Mouse (Mus musculus): ENCODE results near the gene Olfr860. TPM values are rescaled to one million over a fixed set of nuclear protein-coding genes. Genes with fewer than 3 reads are reported as not detected.
"Not testable (repeated sequence)": the region's sequence is repeated elsewhere in the genome, so short reads cannot be mapped to it uniquely, and the experiment has no call there.

Olfr860 gene
- not detected in 2 replicates for polyA plus RNA-seq (2012)

GRCm38 (mm10) chr9:19849647-19850046 lies at the start of gene Olfr860:
Olfr860 (minus strand) TSS chr9:19849747.
- no peak for TF ChIP-seq GATA1 (IDR thresholded peaks at IDR 0.05; ENCODE audit: low read length)

- TF ChIP-seq GATA1 (IDR thresholded peaks at IDR 0.05; ENCODE audit: low read length): no peak
These were observed 38.4 kb upstream of the Olfr860 start, which contains the start of gene Olfr862 for GRCm38 (mm10) chr9:19887904-19888303. Olfr862 (minus strand) TSS chr9:19888004.

DNA sequence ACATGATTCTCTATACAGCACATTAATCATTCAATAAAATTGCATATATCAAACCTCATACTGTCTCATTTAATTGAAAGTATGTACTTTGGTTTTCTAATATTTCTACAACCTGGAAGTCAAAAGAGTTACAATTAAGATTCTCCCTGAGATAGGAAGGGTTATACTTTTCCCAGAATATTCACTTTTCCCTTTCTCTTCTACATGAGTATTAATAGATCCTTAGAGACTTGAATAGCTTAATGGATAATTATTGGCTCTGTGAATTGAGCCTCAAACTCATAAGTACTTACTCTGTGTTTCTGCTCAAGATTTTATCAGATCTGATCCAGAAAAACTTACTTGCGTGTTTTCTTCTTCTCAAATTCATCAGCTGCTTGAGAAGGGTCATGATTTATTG lies 44.9 kb downstream of the Olfr860 start, which contains the start of gene Olfr859:
Olfr859 (plus strand) TSS at position 301 of the 400 bp plus-strand sequence.
- TF ChIP-seq GATA1 (IDR thresholded peaks at IDR 0.05; ENCODE audit: low read length): not testable (repeated sequence)

DNA sequence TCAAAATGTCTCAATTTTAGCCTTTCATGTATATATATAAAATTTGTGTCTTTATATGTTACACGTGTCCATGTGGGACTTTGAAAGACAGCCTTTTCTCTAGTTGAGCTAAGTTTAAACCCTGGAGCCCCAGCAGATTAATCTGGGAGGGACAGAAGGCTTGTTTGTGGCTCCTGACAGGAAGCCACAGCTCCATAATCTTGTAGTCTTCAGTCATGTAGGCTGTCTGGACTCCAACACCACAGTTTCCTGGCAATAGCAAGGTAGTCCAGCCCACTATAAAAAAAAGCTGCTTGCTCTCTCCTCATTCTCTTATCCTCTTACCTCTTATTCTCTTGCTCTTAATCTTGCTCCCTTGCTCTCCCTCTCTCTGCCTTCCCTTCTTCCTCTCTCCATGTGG lies 46.5 kb downstream of the Olfr860 start:
- TF ChIP-seq GATA1 (IDR thresholded peaks at IDR 0.05; ENCODE audit: low read length): no peak

Other genes with a start within 250 kb of the Olfr860 start
- gene Zfp317, start 227.6 kb downstream of the Olfr860 start, polyA plus RNA-seq (2012): 0.52 and 0.69 TPM in 2 replicates
- gene Olfr857, start 140.3 kb downstream of the Olfr860 start, polyA plus RNA-seq (2012): not detected in 2 replicates
- gene Olfr58, start 69.5 kb downstream of the Olfr860 start, polyA plus RNA-seq (2012): not detected in 2 replicates
- gene Olfr859, start 44.8 kb downstream of the Olfr860 start, polyA plus RNA-seq (2012): not detected in 2 replicates
- gene Olfr862, start 38.3 kb upstream of the Olfr860 start, polyA plus RNA-seq (2012): not detected in 2 replicates
- not detected in 2 replicates for gene Olfr77, start 67.1 kb upstream of the Olfr860 start, polyA plus RNA-seq (2012)
- not detected in 2 replicates for gene Olfr866, start 178.3 kb upstream of the Olfr860 start, polyA plus RNA-seq (2012)
- gene Olfr867, start 207.8 kb upstream of the Olfr860 start, polyA plus RNA-seq (2012): not detected in 2 replicates
- gene Olfr868, start 248.9 kb upstream of the Olfr860 start, polyA plus RNA-seq (2012): not detected in 2 replicates

All from G1E-ER4 (cell line).